Mouse (Mus musculus): ENCODE measurements at regions not wholly inside any gene's neighbourhood (a gene's known extent, or its start where the extent isn't known, plus 50 kb on each side); places are given as distances from the start of the nearest gene placed in this dataset.

GRCm38 (mm10) chr17:79798361-79798760 is 83.5 kb upstream of the Cyp1b1 start:
- no peaks in the 10 kb centered on the region for H3K9me3 ChIP-seq
- H3K36me3 ChIP-seq = no peaks in the 10 kb centered on the region
- peaks cover 6% of the 10 kb centered on the region; the same call in 1 of the 2 replicates for H3K4me1 ChIP-seq (replicated peaks)
- H3K27me3 ChIP-seq (ENCODE audit: insufficient read depth, poor library complexity, severe bottlenecking) = no peaks in the 10 kb centered on the region
- DNase-seq (ENCODE audit: low spot score) = no peak
- no peak overlapping the region for H3K4me3 ChIP-seq
- no peak overlapping the region for H3K27ac ChIP-seq
- 90% methylated on average over 6 of the region's 6 CpGs for WGBS

GRCm38 (mm10) chr17:79790166-79790565 is 75.3 kb upstream of the Cyp1b1 start:
- H3K36me3 ChIP-seq = no peaks in the 10 kb centered on the region
- no peak overlapping the region for H3K4me3 ChIP-seq
- H3K27ac ChIP-seq = no peak overlapping the region
- H3K9me3 ChIP-seq = no peaks in the 10 kb centered on the region
- no peaks in the 10 kb centered on the region for H3K27me3 ChIP-seq (ENCODE audit: insufficient read depth, poor library complexity, severe bottlenecking)
- no peaks in the 10 kb centered on the region for H3K4me1 ChIP-seq (replicated peaks)
- WGBS = 83% methylated on average over 7 of the region's 7 CpGs
- no peak for DNase-seq (ENCODE audit: low spot score)

GRCm38 (mm10) chr17:79787201-79787600 is 72.3 kb upstream of the Cyp1b1 start:
- Histone ChIP-seq H3K27ac (no peak overlapping the region), H3K9me3 (no peaks in the 10 kb centered on the region), H3K4me3 (no peak overlapping the region), H3K27me3 (ENCODE audit: insufficient read depth, poor library complexity, severe bottlenecking) (no peaks in the 10 kb centered on the region), H3K36me3 (no peaks in the 10 kb centered on the region), H3K4me1 (replicated peaks) (no peaks in the 10 kb centered on the region)
- DNase-seq (ENCODE audit: low spot score) = no peak
- WGBS = 75% methylated on average over 2 of the region's 2 CpGs

- Histone ChIP-seq H3K4me3 (no peak overlapping the region), H3K4me1 (replicated peaks) (no peaks in the 10 kb centered on the region), H3K36me3 (no peaks in the 10 kb centered on the region), H3K27ac (no peak overlapping the region), H3K9me3 (no peaks in the 10 kb centered on the region), H3K27me3 (ENCODE audit: insufficient read depth, poor library complexity, severe bottlenecking) (no peaks in the 10 kb centered on the region)
- WGBS = 91% methylated on average over 5 of the region's 5 CpGs
- DNase-seq (ENCODE audit: low spot score) = no peak
Observed at GRCm38 (mm10) chr17:79786691-79787090, 71.8 kb upstream of the Cyp1b1 start.

GRCm38 (mm10) chr17:79786270-79786669 is 71.4 kb upstream of the Cyp1b1 start:
- DNase-seq (ENCODE audit: low spot score) = no peak
- H3K36me3 ChIP-seq = no peaks in the 10 kb centered on the region
- no peak overlapping the region for H3K4me3 ChIP-seq
- 93% methylated on average over 5 of the region's 5 CpGs for WGBS
- H3K27me3 ChIP-seq (ENCODE audit: insufficient read depth, poor library complexity, severe bottlenecking) = no peaks in the 10 kb centered on the region
- H3K27ac ChIP-seq = no peak overlapping the region
- no peaks in the 10 kb centered on the region for H3K4me1 ChIP-seq (replicated peaks)
- no peaks in the 10 kb centered on the region for H3K9me3 ChIP-seq

- 93% methylated on average over 6 of the region's 6 CpGs for WGBS
- Histone ChIP-seq H3K4me1 (replicated peaks) (no peaks in the 10 kb centered on the region), H3K27ac (no peak overlapping the region), H3K27me3 (ENCODE audit: insufficient read depth, poor library complexity, severe bottlenecking) (no peaks in the 10 kb centered on the region), H3K4me3 (no peak overlapping the region), H3K36me3 (no peaks in the 10 kb centered on the region), H3K9me3 (peaks cover 10% of the 10 kb centered on the region)
- no peak for DNase-seq (ENCODE audit: low spot score)
Observed at GRCm38 (mm10) chr17:79784256-79784870, 69.5 kb upstream of the Cyp1b1 start.

- Histone ChIP-seq H3K9me3 (peaks cover 10% of the 10 kb centered on the region), H3K27me3 (ENCODE audit: insufficient read depth, poor library complexity, severe bottlenecking) (no peaks in the 10 kb centered on the region), H3K27ac (no peak overlapping the region), H3K4me3 (no peak overlapping the region), H3K4me1 (replicated peaks) (no peaks in the 10 kb centered on the region), H3K36me3 (no peaks in the 10 kb centered on the region)
- DNase-seq (ENCODE audit: low spot score) = no peak
- WGBS = 91% methylated on average over 13 of the region's 13 CpGs
Observed at GRCm38 (mm10) chr17:79781733-79782663, 67.1 kb upstream of the Cyp1b1 start.

GRCm38 (mm10) chr17:79781262-79781661 is 66.4 kb upstream of the Cyp1b1 start:
- DNase-seq (ENCODE audit: low spot score) = no peak
- WGBS = 91% methylated on average over 2 of the region's 2 CpGs
- H3K4me1 ChIP-seq (replicated peaks) = no peaks in the 10 kb centered on the region
- no peaks in the 10 kb centered on the region for H3K36me3 ChIP-seq
- H3K27ac ChIP-seq = no peak overlapping the region
- H3K27me3 ChIP-seq (ENCODE audit: insufficient read depth, poor library complexity, severe bottlenecking) = no peaks in the 10 kb centered on the region
- H3K4me3 ChIP-seq = no peak overlapping the region
- H3K9me3 ChIP-seq = peaks cover 10% of the 10 kb centered on the region

GRCm38 (mm10) chr17:79777874-79778395 is 63.1 kb upstream of the Cyp1b1 start:
- WGBS = 69% methylated on average over 8 of the region's 8 CpGs
- H3K27ac ChIP-seq = no peak overlapping the region
- H3K4me3 ChIP-seq = no peak overlapping the region
- peaks cover 8% of the 10 kb centered on the region for H3K4me1 ChIP-seq (replicated peaks)
- no peak for DNase-seq (ENCODE audit: low spot score)
- H3K27me3 ChIP-seq (ENCODE audit: insufficient read depth, poor library complexity, severe bottlenecking) = no peaks in the 10 kb centered on the region
- H3K9me3 ChIP-seq = peaks cover 10% of the 10 kb centered on the region
- no peaks in the 10 kb centered on the region for H3K36me3 ChIP-seq

- WGBS = 85% methylated on average over 4 of the region's 4 CpGs
- H3K4me3 ChIP-seq = no peak overlapping the region
- H3K36me3 ChIP-seq = no peaks in the 10 kb centered on the region
- peaks cover 18% of the 10 kb centered on the region for H3K4me1 ChIP-seq (replicated peaks)
- H3K27ac ChIP-seq = no peak overlapping the region
- H3K27me3 ChIP-seq (ENCODE audit: insufficient read depth, poor library complexity, severe bottlenecking) = no peaks in the 10 kb centered on the region
- DNase-seq (ENCODE audit: low spot score) = no peak
- H3K9me3 ChIP-seq = peaks cover 10% of the 10 kb centered on the region
Observed at GRCm38 (mm10) chr17:79776177-79776576, 61.3 kb upstream of the Cyp1b1 start.

GRCm38 (mm10) chr17:79775216-79775615 is 60.4 kb upstream of the Cyp1b1 start:
- Histone ChIP-seq H3K4me3 (no peak overlapping the region), H3K27ac (no peak overlapping the region), H3K9me3 (peaks cover 1% of the 10 kb centered on the region), H3K27me3 (ENCODE audit: insufficient read depth, poor library complexity, severe bottlenecking) (no peaks in the 10 kb centered on the region), H3K4me1 (replicated peaks) (peaks cover 24% of the 10 kb centered on the region), H3K36me3 (no peaks in the 10 kb centered on the region)
- WGBS = 53% methylated on average over 6 of the region's 6 CpGs
- DNase-seq (ENCODE audit: low spot score) = no peak

GRCm38 (mm10) chr17:79774291-79774690 is 59.4 kb upstream of the Cyp1b1 start:
- Histone ChIP-seq H3K9me3 (no peaks in the 10 kb centered on the region), H3K27ac (no peak overlapping the region), H3K4me3 (no peak overlapping the region), H3K27me3 (ENCODE audit: insufficient read depth, poor library complexity, severe bottlenecking) (no peaks in the 10 kb centered on the region), H3K36me3 (no peaks in the 10 kb centered on the region), H3K4me1 (replicated peaks) (peaks cover 24% of the 10 kb centered on the region)
- DNase-seq (ENCODE audit: low spot score) = no peak
- WGBS = 89% methylated on average over 1 of the region's 1 CpGs

GRCm38 (mm10) chr17:79772219-79772618 is 57.4 kb upstream of the Cyp1b1 start:
- Histone ChIP-seq H3K4me3 (no peak overlapping the region), H3K9me3 (no peaks in the 10 kb centered on the region), H3K4me1 (replicated peaks) (peaks cover 24% of the 10 kb centered on the region), H3K36me3 (no peaks in the 10 kb centered on the region), H3K27ac (no peak overlapping the region), H3K27me3 (ENCODE audit: insufficient read depth, poor library complexity, severe bottlenecking) (no peaks in the 10 kb centered on the region)
- DNase-seq (ENCODE audit: low spot score) = no peak
- WGBS = 64% methylated on average over 4 of the region's 4 CpGs

All from hindbrain, embryonic 10.5 days (tissue).